Mouse (Mus musculus) heart, embryonic 12.5 days (tissue): ENCODE data around the gene Zfp988. TPM values are rescaled to one million over a fixed set of nuclear protein-coding genes. Genes with fewer than 3 reads are reported as not detected.
"Not testable (repeated sequence)": the region's sequence is repeated elsewhere in the genome, so short reads cannot be mapped to it uniquely, and the experiment has no call there.

ENCODE experiments used
- ATAC-seq: fragments of 200-750 bp; cut with Nextera tagmentation; 2 replicates; pipeline ENCODE4 v1.8.0; 2017; ENCODE audit warnings: moderate TSS enrichment, moderate library complexity; ENCODE audit not compliant: insufficient number of reproducible peaks, low FRiP score
- H3K27ac ChIP-seq: fragments of 300-500 bp; sonication (generic); 2 replicates; pipeline ENCODE4 v1.5.1; 2016; ENCODE audit warnings: mild to moderate bottlenecking, moderate library complexity; ENCODE audit not compliant: poor library complexity, severe bottlenecking
- H3K27me3 ChIP-seq: fragments of 300-500 bp; sonication (generic); replicated peaks from 2 replicates; pipeline ENCODE4 v1.6.1; 2016; ENCODE audit warnings: mild to moderate bottlenecking, moderate library complexity
- H3K36me3 ChIP-seq: fragments of 300-500 bp; sonication (generic); 2 replicates; pipeline ENCODE4 v1.6.1; 2016; ENCODE audit warnings: mild to moderate bottlenecking, moderate library complexity
- H3K4me1 ChIP-seq: fragments of 300-500 bp; sonication (generic); replicated peaks from 2 replicates; pipeline ENCODE4 v1.6.1; 2016; ENCODE audit warnings: mild to moderate bottlenecking
- H3K4me2 ChIP-seq: fragments of 300-500 bp; sonication (generic); 2 replicates; pipeline ENCODE4 v1.6.1; 2016; ENCODE audit warnings: mild to moderate bottlenecking, moderate library complexity
- H3K4me3 ChIP-seq: fragments of 300-500 bp; sonication (generic); 2 replicates; pipeline ENCODE4 v1.5.1; 2016; ENCODE audit warnings: mild to moderate bottlenecking
- H3K9ac ChIP-seq: fragments of 300-500 bp; sonication (generic); 2 replicates; pipeline ENCODE4 v1.6.1; 2016; ENCODE audit warnings: mild to moderate bottlenecking, moderate library complexity
- H3K9me3 ChIP-seq: fragments of 300-500 bp; sonication (generic); replicated peaks from 2 replicates; pipeline ENCODE4 v1.6.1; 2016; ENCODE audit warnings: mild to moderate bottlenecking, moderate library complexity
- whole genome bisulfite sequencing: fragments of 180-500 bp; shearing (Covaris S2); methylation state at CpG from one replicate; pipeline ENCODE4 v1.1.7; 2016; 5-methylcytosine and 5-hydroxymethylcytosine counted together
- polyA plus RNA-seq: library from polyadenylated mRNA; unstranded; fragments of >200 nt; fragmentation: Nextera tagmentation; extraction: Ambion mirVana; gene quantifications from 2 replicates; pipeline ENCODE4 v1.2.1, GENCODE M21; 2016

Gene Zfp988
- polyA plus RNA-seq, 1 experiment from 2014 or later: not detected

DNA sequence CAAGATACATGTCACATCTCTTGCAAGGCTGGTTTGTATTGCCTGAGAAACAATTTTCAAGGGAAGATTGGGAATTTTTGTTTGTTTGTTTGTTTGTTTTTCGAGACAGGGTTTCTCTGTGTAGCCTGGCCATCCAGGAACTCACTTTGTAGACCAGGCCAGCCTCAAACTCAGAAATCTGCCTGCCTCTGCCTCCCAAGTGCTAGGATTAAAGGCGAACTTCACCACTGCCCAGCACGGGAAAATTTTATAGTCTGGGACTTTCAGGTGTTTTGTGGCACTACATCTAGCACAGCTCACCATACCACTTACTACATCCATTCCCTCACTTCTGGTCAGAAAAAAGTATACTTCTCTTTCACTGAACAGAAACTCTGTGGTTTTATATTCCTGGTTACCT lies 50.6 kb downstream of the Zfp988 start:
- not testable (repeated sequence) for H3K36me3 ChIP-seq, H3K4me2 ChIP-seq, H3K4me1 ChIP-seq, H3K9ac ChIP-seq, H3K9me3 ChIP-seq, H3K4me3 ChIP-seq, H3K27me3 ChIP-seq, H3K27ac ChIP-seq
- ATAC-seq: peak; percentile 55; the same call in 1 of the 2 replicates
- no CpG with 5 or more reads among the region's 3 CpGs for WGBS

DNA sequence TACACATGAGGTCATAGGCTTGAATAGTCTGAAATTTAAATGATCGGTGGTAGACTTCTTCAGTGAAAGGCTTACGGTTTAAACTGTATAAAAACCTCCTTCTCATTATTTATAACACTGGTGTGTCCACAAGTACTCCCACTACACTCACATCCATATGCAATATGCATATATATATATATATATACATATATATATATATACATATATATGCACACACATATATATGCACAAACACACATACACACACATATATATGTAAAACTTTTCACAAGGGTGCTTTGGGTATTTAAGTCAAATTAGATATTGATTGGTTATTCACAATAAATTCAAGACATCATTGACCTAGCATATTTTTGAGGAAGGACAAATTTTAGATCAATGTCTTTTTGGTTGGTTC lies 51.7 kb downstream of the Zfp988 start:
- no CpG with 5 or more reads among the region's 2 CpGs for WGBS
- not testable (repeated sequence) for H3K27me3 ChIP-seq, H3K4me1 ChIP-seq, H3K27ac ChIP-seq, H3K4me2 ChIP-seq, H3K9me3 ChIP-seq, H3K9ac ChIP-seq, H3K36me3 ChIP-seq, H3K4me3 ChIP-seq, ATAC-seq

GRCm38 (mm10) chr4:147361003-147361402 lies 55.5 kb downstream of the Zfp988 start, which contains the start of gene Zfp978:
TSS of gene Zfp978 (plus strand) at chr4:147361303.
- H3K27ac ChIP-seq, H3K4me2 ChIP-seq, H3K27me3 ChIP-seq, H3K36me3 ChIP-seq, H3K4me1 ChIP-seq, H3K9ac ChIP-seq, ATAC-seq, H3K4me3 ChIP-seq, H3K9me3 ChIP-seq: not testable (repeated sequence)
- no CpG with 5 or more reads among the region's 6 CpGs for WGBS

GRCm38 (mm10) chr4:147361872-147362271 lies 56.4 kb downstream of the Zfp988 start:
- H3K27ac ChIP-seq, H3K36me3 ChIP-seq, H3K4me3 ChIP-seq, H3K27me3 ChIP-seq, ATAC-seq, H3K9ac ChIP-seq, H3K4me1 ChIP-seq, H3K4me2 ChIP-seq, H3K9me3 ChIP-seq: not testable (repeated sequence)
- WGBS: no CpG with 5 or more reads among the region's 1 CpGs

DNA sequence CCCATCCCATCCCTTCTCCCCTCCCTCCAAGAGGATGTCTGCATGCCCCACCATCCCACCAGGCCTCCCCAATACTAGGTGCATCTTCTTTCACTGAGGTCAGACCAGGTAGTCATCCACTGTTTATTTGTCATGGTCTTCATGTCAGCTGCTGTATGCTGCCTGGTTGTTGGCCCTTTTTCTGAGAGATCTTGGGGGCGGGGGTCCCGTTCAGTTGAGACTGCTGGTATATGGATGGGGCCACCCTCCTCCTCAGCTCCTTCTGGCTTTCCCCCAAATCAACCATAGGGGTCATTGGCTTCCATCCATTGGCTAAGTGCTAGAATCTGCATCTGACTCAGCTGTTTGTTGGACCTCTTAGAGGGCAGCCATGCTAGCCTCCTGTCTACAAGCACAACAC lies 64.1 kb downstream of the Zfp988 start:
- H3K27me3 ChIP-seq, H3K4me3 ChIP-seq, H3K4me2 ChIP-seq, H3K4me1 ChIP-seq, H3K27ac ChIP-seq, H3K9ac ChIP-seq, H3K9me3 ChIP-seq, H3K36me3 ChIP-seq: not testable (repeated sequence)
- ATAC-seq: peak; percentile 59; the same call in 1 of the 2 replicates
- no CpG with 5 or more reads among the region's 2 CpGs for WGBS

GRCm38 (mm10) chr4:147383199-147383598 lies 77.7 kb downstream of the Zfp988 start:
- H3K4me1 ChIP-seq, H3K4me2 ChIP-seq, H3K36me3 ChIP-seq, H3K27me3 ChIP-seq, ATAC-seq, H3K9ac ChIP-seq, H3K27ac ChIP-seq, H3K4me3 ChIP-seq, H3K9me3 ChIP-seq: not testable (repeated sequence)
- WGBS: 70% methylated on average over 4 of the region's 4 CpGs

Other genes starting within 250 kb of the Zfp988 start
- 6.9 and 7.8 TPM in 2 replicates for gene Zfp991, start 173.6 kb upstream of the Zfp988 start, polyA plus RNA-seq
- gene Zfp978, start 55.6 kb downstream of the Zfp988 start, polyA plus RNA-seq: 0.23 and 0.49 TPM in 2 replicates
- gene Zfp982, start 186.7 kb downstream of the Zfp988 start, polyA plus RNA-seq: 10.0 and 11.7 TPM in 2 replicates
- gene Gm16503, start 234.5 kb downstream of the Zfp988 start, polyA plus RNA-seq: 0.36 and 0.50 TPM in 2 replicates
- gene Zfp985, start 247.6 kb downstream of the Zfp988 start, polyA plus RNA-seq: 0.22 TPM in 1 of 2 replicates, not detected in the other